Mouse (Mus musculus) spleen, postnatal 10 days (tissue): ENCODE data around the gene Glb1l2.

Experiments
- DNase-seq, 2 experiments: peaks; one replicate each; pipeline ENCODE4 v3.0.0; 2021 to 2022; ENCODE audit warnings: low spot score in 2 of 2

Glb1l2 gene

DNA sequence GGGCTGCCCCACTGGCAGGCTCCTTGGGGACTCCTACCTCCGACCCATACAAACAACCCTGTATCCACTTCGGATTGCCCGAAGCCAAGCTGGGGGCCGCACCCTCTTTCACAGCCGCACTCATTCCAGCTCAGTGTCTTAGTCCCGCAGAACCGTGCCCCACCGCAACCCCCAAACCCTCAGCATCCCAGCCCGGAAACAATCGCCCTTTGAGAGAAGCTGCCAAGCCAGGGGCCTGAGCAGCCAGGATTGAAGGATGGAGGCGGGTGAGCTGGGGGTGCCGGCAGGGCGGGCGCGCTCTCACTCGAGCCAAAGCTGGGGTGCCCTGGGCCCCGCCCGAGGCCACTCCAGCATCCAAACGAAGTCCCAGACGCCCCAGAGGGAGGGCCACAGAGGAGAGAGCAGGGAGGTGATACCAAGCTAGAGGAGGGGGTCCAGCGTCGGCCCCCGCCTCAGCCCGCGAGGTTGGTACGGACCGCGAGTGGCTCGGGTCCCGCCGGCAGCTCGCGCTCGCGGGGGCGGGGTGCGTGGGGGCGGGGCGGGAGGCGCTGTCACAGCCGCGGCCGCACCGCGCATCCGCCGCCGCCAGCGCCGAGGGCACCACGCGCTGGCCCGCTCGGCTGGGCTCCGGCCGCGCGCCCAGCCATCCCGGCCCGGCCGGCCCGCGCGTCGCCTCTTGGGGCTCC, 72.9 kb downstream of the Glb1l2 start, which contains the start of gene B3gat1:
B3gat1 (plus strand) TSS at position 523 of the 686 bp plus-strand sequence.
- no peak for DNase-seq

GRCm38 (mm10) chr9:26728556-26728955, 77.7 kb downstream of the Glb1l2 start:
- DNase-seq: no peak

GRCm38 (mm10) chr9:26727445-26727844, 78.8 kb downstream of the Glb1l2 start:
- DNase-seq: no peak

- no peak for DNase-seq
These were observed 80.6 kb downstream of the Glb1l2 start for GRCm38 (mm10) chr9:26725709-26726108.

- no peak for DNase-seq
These were observed 84.5 kb downstream of the Glb1l2 start for GRCm38 (mm10) chr9:26721771-26722170.

DNA sequence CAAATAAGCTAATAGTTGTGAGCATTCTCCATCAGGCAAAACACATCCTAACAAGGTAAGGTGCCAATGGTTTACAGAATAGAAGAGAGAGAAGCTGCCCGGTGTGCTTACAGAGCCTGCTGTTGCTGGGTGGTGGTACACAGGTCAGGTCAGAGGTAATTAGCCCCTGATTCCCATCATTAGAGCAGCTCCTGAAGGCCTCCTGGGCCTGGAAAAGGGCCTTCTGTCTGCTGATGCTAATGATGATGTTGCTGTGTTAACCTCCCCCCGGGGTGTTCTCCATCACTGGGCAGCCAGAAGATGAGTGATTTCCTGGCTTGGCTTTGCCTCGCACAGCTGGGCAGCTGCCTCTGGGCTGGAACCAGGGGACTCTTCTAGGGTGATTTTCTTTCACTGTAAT, 87.9 kb downstream of the Glb1l2 start:
- DNase-seq: no peak
